11 mouse cellular contexts compared by ENCODE assay signal in the genomic region with DNA sequence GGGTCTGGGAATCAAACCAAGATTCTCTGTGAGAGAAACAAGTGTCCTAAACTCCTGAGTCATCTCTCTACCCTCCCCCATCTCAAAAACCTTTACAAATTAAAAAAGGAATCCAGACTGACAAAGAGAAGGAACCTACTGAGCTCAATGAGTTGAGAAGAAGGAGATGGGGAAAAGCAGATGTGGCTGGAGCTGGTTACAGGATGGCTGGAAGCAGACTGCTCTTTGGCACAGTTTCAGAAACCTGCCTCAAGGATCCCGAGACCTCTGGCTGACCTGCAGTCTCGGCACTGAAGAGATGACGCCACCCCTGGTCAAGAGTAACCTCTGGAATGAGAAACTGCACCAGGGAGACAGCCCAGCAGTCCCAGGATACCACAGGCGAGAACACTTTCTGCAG.
DNase-seq lines count a peak whose midpoint lies in the region; ATAC-seq lines count a peak whose summit lies in the region.
"Had no signal": no experiment of that assay in that cellular context is flagged by ENCODE, and none has a peak within 500 bp of the region (broad histone marks: within the 10 kb centered on the region; RNA-seq: fewer than 3 reads in every experiment).

No protein-coding gene starts in this region.

- no peak overlapping the region for H3K9ac ChIP-seq in intestine, embryonic 16.5 days (ENCODE audit: low read depth, low read length)
- H3K9ac ChIP-seq: hindbrain, embryonic 13.5 days had no signal

- H3K9me3 ChIP-seq in midbrain, embryonic 10.5 days (replicated peaks): no peaks in the 10 kb centered on the region
- H3K9me3 ChIP-seq in intestine, embryonic 16.5 days (ENCODE audit: control insufficient read depth, low read length): no peaks in the 10 kb centered on the region
- H3K9me3 ChIP-seq: hindbrain, embryonic 13.5 days had no signal

- H3K36me3 ChIP-seq in midbrain, embryonic 10.5 days: no peaks in the 10 kb centered on the region
- H3K36me3 ChIP-seq in intestine, embryonic 16.5 days (ENCODE audit: control insufficient read depth, insufficient read depth, low read length): no peaks in the 10 kb centered on the region
- H3K36me3 ChIP-seq: hindbrain, embryonic 13.5 days had no signal

- H3K4me1 ChIP-seq in midbrain, embryonic 10.5 days: no peaks in the 10 kb centered on the region
- H3K4me1 ChIP-seq in intestine, embryonic 16.5 days (ENCODE audit: control insufficient read depth, insufficient read depth, low read length): no peaks in the 10 kb centered on the region

- ATAC-seq in intestine, embryonic 16.5 days: no peak

- H3K27me3 ChIP-seq in midbrain, embryonic 10.5 days (ENCODE audit: low read depth, poor library complexity, severe bottlenecking): no peaks in the 10 kb centered on the region
- no peaks in the 10 kb centered on the region for H3K27me3 ChIP-seq in intestine, embryonic 16.5 days (replicated peaks; ENCODE audit: control insufficient read depth, insufficient read depth, low read length)
- H3K27me3 ChIP-seq: hindbrain, embryonic 13.5 days had no signal

- DNase-seq in 3134 (ENCODE audit: extremely low read depth, insufficient read length, low spot score) (peak; percentile 64), MN1 (ENCODE audit: low spot score) (peak; percentile 56)
- peak; percentile 69 for DNase-seq in gastrocnemius, postnatal 25 days
- peak; percentile 34 to 60 for DNase-seq in kidney, postnatal 4 days
- DNase-seq in midbrain, embryonic 10.5 days (ENCODE audit: low spot score): no peak
- no peak for DNase-seq in thymus, postnatal 14 days
- no peak for DNase-seq in left cerebral cortex, postnatal 14 days (ENCODE audit: low spot score in 2 of 2)
- DNase-seq: cerebellum, adult 18-20 months; right cerebral cortex, postnatal 25 days had no signal

- WGBS in midbrain, embryonic 10.5 days: 67% methylated on average over 4 of the region's 4 CpGs
- WGBS in intestine, embryonic 16.5 days: 33% methylated on average over 4 of the region's 4 CpGs

- H3K4me2 ChIP-seq in intestine, embryonic 16.5 days (ENCODE audit: low read depth, low read length): no peak overlapping the region
- H3K4me2 ChIP-seq: hindbrain, embryonic 13.5 days had no signal

- no peak overlapping the region for H3K27ac ChIP-seq in midbrain, embryonic 10.5 days (replicated peaks)
- no peak overlapping the region for H3K27ac ChIP-seq in intestine, embryonic 16.5 days (ENCODE audit: low read length)
- H3K27ac ChIP-seq: hindbrain, embryonic 13.5 days had no signal

- no peak overlapping the region for H3K4me3 ChIP-seq in midbrain, embryonic 10.5 days
- H3K4me3 ChIP-seq in intestine, embryonic 16.5 days (ENCODE audit: low read length): no peak overlapping the region
- H3K4me3 ChIP-seq: hindbrain, embryonic 13.5 days had no signal

- intact Hi-C loops in left cerebral cortex, postnatal 14 days (cut with DNase I): no loop called here

Comparison
In these comparisons a context has a peak if more than half of its experiments do, and no peak if none do; other contexts are left out.
1. DNase-seq: peak in 3134 (single experiment), MN1 (single experiment), gastrocnemius, postnatal 25 days (single experiment) and kidney, postnatal 4 days (2 of 2); none in midbrain, embryonic 10.5 days (single experiment), thymus, postnatal 14 days (single experiment) and left cerebral cortex, postnatal 14 days (0 of 2).